Mouse (Mus musculus): Measurements from ENCODE around the gene Rhoj. TPM values are rescaled to one million over a fixed set of nuclear protein-coding genes. Genes with fewer than 3 reads are reported as not detected.

Gene Rhoj
- total and polyA plus RNA-seq, 2 experiments from 2014 or later: 13.3 to 17.5 TPM

- H3K4me3 ChIP-seq (ENCODE audit: low read depth, low read length): no peak overlapping the region
- no peaks in the 10 kb centered on the region for H3K4me1 ChIP-seq (ENCODE audit: insufficient read depth, low read length)
- no peak overlapping the region for H3K27ac ChIP-seq (ENCODE audit: low read depth, low read length)
- H3K9me3 ChIP-seq (ENCODE audit: low read length): no peaks in the 10 kb centered on the region
- WGBS: 67% methylated on average over 3 of the region's 3 CpGs
- ATAC-seq (ENCODE audit: low FRiP score) (no peak), DNase-seq (ENCODE audit: low spot score) (no peak)
- H3K9ac ChIP-seq (replicated peaks; ENCODE audit: low read length, poor library complexity, severe bottlenecking): no peak overlapping the region
- no peaks in the 10 kb centered on the region for H3K36me3 ChIP-seq (ENCODE audit: insufficient read depth, low read length)
- no peak for TF ChIP-seq CTCF (IDR thresholded peaks at IDR 0.05)
- H3K27me3 ChIP-seq (ENCODE audit: insufficient read depth, low read length): no peaks in the 10 kb centered on the region
- no peak overlapping the region for H3K4me2 ChIP-seq (ENCODE audit: low read depth, low read length, poor library complexity, severe bottlenecking)
Measured at GRCm38 (mm10) chr12:75286166-75286565, 22.0 kb upstream of the Rhoj start.

- Histone ChIP-seq H3K27me3 (ENCODE audit: insufficient read depth, low read length) (no peaks in the 10 kb centered on the region), H3K4me3 (ENCODE audit: low read depth, low read length) (no peak overlapping the region), H3K4me1 (ENCODE audit: insufficient read depth, low read length) (no peaks in the 10 kb centered on the region), H3K27ac (ENCODE audit: low read depth, low read length) (no peak overlapping the region), H3K4me2 (ENCODE audit: low read depth, low read length, poor library complexity, severe bottlenecking) (no peak overlapping the region), H3K9me3 (ENCODE audit: low read length) (no peaks in the 10 kb centered on the region), H3K36me3 (ENCODE audit: insufficient read depth, low read length) (no peaks in the 10 kb centered on the region), H3K9ac (replicated peaks; ENCODE audit: low read length, poor library complexity, severe bottlenecking) (no peak overlapping the region)
- WGBS: 83% methylated on average over 2 of the region's 2 CpGs
- no peak for DNase-seq (ENCODE audit: low spot score)
- no peak for TF ChIP-seq CTCF (IDR thresholded peaks at IDR 0.05)
- no peak for ATAC-seq (ENCODE audit: low FRiP score)
Measured at GRCm38 (mm10) chr12:75290524-75290923, 17.6 kb upstream of the Rhoj start.

DNA sequence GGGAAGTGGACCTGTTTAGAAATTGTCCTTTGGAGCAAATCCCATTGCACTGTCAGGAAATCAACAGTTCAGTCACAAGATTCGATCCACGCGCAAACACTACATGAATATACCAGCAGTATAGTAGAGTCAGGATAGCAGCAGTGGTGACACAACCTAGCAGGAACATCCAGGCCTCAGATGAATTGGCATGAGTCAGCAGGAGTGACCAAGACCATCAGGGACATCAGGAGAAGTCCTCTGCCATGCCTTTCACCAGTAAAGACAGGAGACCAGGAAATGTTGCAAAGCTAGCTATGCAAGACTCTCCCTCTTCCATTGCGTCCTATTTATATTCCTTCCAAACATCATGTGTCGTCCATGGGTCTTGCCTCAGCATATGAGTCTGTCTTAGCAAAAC is 16.6 kb upstream of the Rhoj start:
- Histone ChIP-seq H3K9me3 (ENCODE audit: low read length) (no peaks in the 10 kb centered on the region), H3K9ac (replicated peaks; ENCODE audit: low read length, poor library complexity, severe bottlenecking) (no peak overlapping the region), H3K27ac (ENCODE audit: low read depth, low read length) (no peak overlapping the region), H3K4me2 (ENCODE audit: low read depth, low read length, poor library complexity, severe bottlenecking) (no peak overlapping the region), H3K4me3 (ENCODE audit: low read depth, low read length) (no peak overlapping the region), H3K4me1 (ENCODE audit: insufficient read depth, low read length) (no peaks in the 10 kb centered on the region), H3K27me3 (ENCODE audit: insufficient read depth, low read length) (no peaks in the 10 kb centered on the region), H3K36me3 (ENCODE audit: insufficient read depth, low read length) (no peaks in the 10 kb centered on the region)
- 95% methylated on average over 5 of the region's 5 CpGs for WGBS
- no peak for ATAC-seq (ENCODE audit: low FRiP score)
- no peak for TF ChIP-seq CTCF (IDR thresholded peaks at IDR 0.05)
- DNase-seq (ENCODE audit: low spot score): no peak

GRCm38 (mm10) chr12:75292939-75293338 is 15.2 kb upstream of the Rhoj start:
- WGBS: 79% methylated on average over 6 of the region's 6 CpGs
- Histone ChIP-seq H3K9me3 (ENCODE audit: low read length) (no peaks in the 10 kb centered on the region), H3K27ac (ENCODE audit: low read depth, low read length) (no peak overlapping the region), H3K36me3 (ENCODE audit: insufficient read depth, low read length) (no peaks in the 10 kb centered on the region), H3K9ac (replicated peaks; ENCODE audit: low read length, poor library complexity, severe bottlenecking) (no peak overlapping the region), H3K4me2 (ENCODE audit: low read depth, low read length, poor library complexity, severe bottlenecking) (no peak overlapping the region), H3K27me3 (ENCODE audit: insufficient read depth, low read length) (no peaks in the 10 kb centered on the region), H3K4me1 (ENCODE audit: insufficient read depth, low read length) (no peaks in the 10 kb centered on the region), H3K4me3 (ENCODE audit: low read depth, low read length) (no peak overlapping the region)
- no peak for TF ChIP-seq CTCF (IDR thresholded peaks at IDR 0.05)
- no peak for ATAC-seq (ENCODE audit: low FRiP score)
- DNase-seq (ENCODE audit: low spot score): no peak

DNA sequence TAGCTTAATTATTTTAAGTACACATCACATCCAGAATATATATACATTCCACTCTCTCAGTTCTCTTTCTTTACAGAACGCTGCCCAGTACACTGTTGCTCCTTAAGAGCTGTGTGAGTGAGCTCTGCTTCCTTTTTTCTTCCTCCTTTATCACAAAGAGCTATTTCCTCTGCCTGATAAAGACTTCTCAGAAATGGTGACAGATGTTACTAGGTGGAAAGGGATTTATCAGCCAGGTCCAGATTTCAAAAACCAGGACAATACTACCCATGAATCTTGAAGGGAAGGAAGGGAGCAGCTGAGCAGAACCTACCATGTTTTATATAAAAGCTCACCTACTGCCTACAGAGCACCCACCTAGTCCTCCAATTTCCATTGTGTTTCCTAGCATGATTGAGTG is 8.3 kb upstream of the Rhoj start:
- H3K27me3 ChIP-seq (ENCODE audit: insufficient read depth, low read length): no peaks in the 10 kb centered on the region
- no peaks in the 10 kb centered on the region for H3K36me3 ChIP-seq (ENCODE audit: insufficient read depth, low read length)
- H3K27ac ChIP-seq (ENCODE audit: low read depth, low read length): no peak overlapping the region
- H3K4me3 ChIP-seq (ENCODE audit: low read depth, low read length): no peak overlapping the region
- WGBS: 77% methylated on average over 1 of the region's 1 CpGs
- ATAC-seq (ENCODE audit: low FRiP score) (no peak), DNase-seq (ENCODE audit: low spot score) (no peak)
- no peaks in the 10 kb centered on the region for H3K4me1 ChIP-seq (ENCODE audit: insufficient read depth, low read length)
- H3K4me2 ChIP-seq (ENCODE audit: low read depth, low read length, poor library complexity, severe bottlenecking): no peak overlapping the region
- H3K9ac ChIP-seq (replicated peaks; ENCODE audit: low read length, poor library complexity, severe bottlenecking): no peak overlapping the region
- no peaks in the 10 kb centered on the region for H3K9me3 ChIP-seq (ENCODE audit: low read length)
- TF ChIP-seq CTCF (IDR thresholded peaks at IDR 0.05): no peak

GRCm38 (mm10) chr12:75304132-75304531 is 4.0 kb upstream of the Rhoj start:
- DNase-seq (ENCODE audit: low spot score): no peak
- 90% methylated on average over 6 of the region's 6 CpGs for WGBS

More at GRCm38 (mm10) chr12:75304132-75304531, 4.0 kb upstream of the Rhoj start:
- no peak overlapping the region for H3K27ac ChIP-seq (ENCODE audit: low read depth, low read length)
- no peaks in the 10 kb centered on the region for H3K27me3 ChIP-seq (ENCODE audit: insufficient read depth, low read length)
- H3K4me1 ChIP-seq (ENCODE audit: insufficient read depth, low read length): no peaks in the 10 kb centered on the region
- no peak overlapping the region for H3K4me2 ChIP-seq (ENCODE audit: low read depth, low read length, poor library complexity, severe bottlenecking)
- no peak for TF ChIP-seq CTCF (IDR thresholded peaks at IDR 0.05)
- H3K36me3 ChIP-seq (ENCODE audit: insufficient read depth, low read length): no peaks in the 10 kb centered on the region
- no peaks in the 10 kb centered on the region for H3K9me3 ChIP-seq (ENCODE audit: low read length)
- no peak for ATAC-seq (ENCODE audit: low FRiP score)
- H3K9ac ChIP-seq (replicated peaks; ENCODE audit: low read length, poor library complexity, severe bottlenecking): no peak overlapping the region
- H3K4me3 ChIP-seq (ENCODE audit: low read depth, low read length): no peak overlapping the region

All from midbrain, postnatal 0 days (tissue).